Mouse (Mus musculus) MEL (cell line): Measurements from ENCODE around the gene Trim14.

Experiments
- HCFC1 ChIP-seq: IDR thresholded peaks from 2 replicates; pipeline ENCODE4 v1.6.1; 2012; ENCODE audit warnings: low read depth, mild to moderate bottlenecking, inconsistent platforms, low read length, improper control_type of control experiment, moderate library complexity
- KAT2A ChIP-seq: conservative IDR thresholded peaks from 2 replicates; pipeline ENCODE4 v1.6.1; 2012; ENCODE audit warnings: low read depth, low read length, improper control_type of control experiment, inconsistent platforms
- POLR2A ChIP-seq, 2 experiments: IDR thresholded peaks; 2 replicates each; pipeline ENCODE4 v1.6.1; 2011 to 2012; ENCODE audit warnings: low read length in 2 of 2, mild to moderate bottlenecking in 2 of 2, control low read depth in 1 of 2, improper control_type of control experiment in 1 of 2, low read depth in 1 of 2, moderate library complexity in 1 of 2; ENCODE audit not compliant: control insufficient read depth in 1 of 2, insufficient read depth in 1 of 2, poor library complexity in 1 of 2
- USF1 ChIP-seq: IDR thresholded peaks from 2 replicates; pipeline ENCODE4 v1.6.1; 2014; ENCODE audit warnings: low read depth, mild to moderate bottlenecking, inconsistent platforms, low read length, improper control_type of control experiment, moderate library complexity

- TF ChIP-seq HCFC1 (no peak), KAT2A (no peak), POLR2A (IDR thresholded peaks at IDR 0.05; ENCODE audit: control insufficient read depth in 1 of 2, insufficient read depth in 1 of 2, low read depth in 1 of 2, low read length in 2 of 2, poor library complexity in 1 of 2) (no peak), USF1 (no peak)
Measured at GRCm38 (mm10) chr4:46445237-46445945, 90.5 kb downstream of the Trim14 start.
